Mouse (Mus musculus) stomach, postnatal 0 days (tissue): Measurements from ENCODE around the gene Grtp1. TPM values are rescaled to one million over a fixed set of nuclear protein-coding genes. Genes with fewer than 3 reads are reported as not detected.

Experiments used
- ATAC-seq: fragments of 200-750 bp; cut with Nextera tagmentation; 2 replicates; pipeline ENCODE4 v1.8.0; 2017; ENCODE audit not compliant: low FRiP score, low TSS enrichment
- DNase-seq: peaks from one replicate; pipeline ENCODE4 v3.0.0-alpha.2; 2016; ENCODE audit warnings: low spot score
- H3K27ac ChIP-seq: fragments of 300-500 bp; sonication (generic); replicated peaks from 2 replicates; pipeline ENCODE4 v1.5.1; 2014; ENCODE audit warnings: mild to moderate bottlenecking, control low read depth
- H3K27me3 ChIP-seq: fragments of 300-500 bp; sonication (generic); 2 replicates; pipeline ENCODE4 v1.6.1; 2014; ENCODE audit warnings: low read length; ENCODE audit not compliant: control insufficient read depth, insufficient read depth
- H3K36me3 ChIP-seq: fragments of 300-500 bp; sonication (generic); 2 replicates; pipeline ENCODE4 v1.6.1; 2014; ENCODE audit warnings: low read length, mixed read lengths; ENCODE audit not compliant: control insufficient read depth, insufficient read depth
- H3K4me1 ChIP-seq: fragments of 300-500 bp; sonication (generic); replicated peaks from 2 replicates; pipeline ENCODE4 v1.6.1; 2014; ENCODE audit warnings: antibody characterized with exemption; ENCODE audit not compliant: control insufficient read depth, insufficient read depth
- H3K4me2 ChIP-seq: fragments of 300-500 bp; sonication (generic); replicated peaks from 2 replicates; pipeline ENCODE4 v1.6.1; 2014; ENCODE audit warnings: low read depth, mild to moderate bottlenecking, control low read depth, moderate library complexity
- H3K4me3 ChIP-seq: fragments of 300-500 bp; sonication (generic); 2 replicates; pipeline ENCODE4 v1.5.1; 2014; ENCODE audit warnings: low read depth, low read length, control low read depth
- H3K9ac ChIP-seq: fragments of 300-500 bp; sonication (generic); 2 replicates; pipeline ENCODE4 v1.6.1; 2014; ENCODE audit warnings: mild to moderate bottlenecking, low read length, control low read depth, mixed read lengths
- H3K9me3 ChIP-seq: fragments of 300-500 bp; sonication (generic); 2 replicates; pipeline ENCODE4 v1.6.1; 2016; ENCODE audit warnings: low read length; ENCODE audit not compliant: control insufficient read depth
- CTCF ChIP-seq: IDR thresholded peaks from 2 replicates; pipeline ENCODE4 v1.5.1; 2016; ENCODE audit warnings: antibody characterized with exemption, low read depth, mild to moderate bottlenecking, moderate library complexity
- EP300 ChIP-seq: optimal IDR thresholded peaks from 2 replicates; pipeline ENCODE3; 2016; ENCODE audit warnings: antibody characterized with exemption
- WGBS: fragments of 180-500 bp; shearing (Covaris S2); extraction: QIAGEN DNeasy Blood & Tissue Kit; methylation state at CpG from one replicate; pipeline ENCODE4 v1.1.7; 2014; 5-methylcytosine and 5-hydroxymethylcytosine counted together
- polyA plus RNA-seq: library from polyadenylated mRNA; unstranded; fragments of >200 nt; fragmentation: Nextera tagmentation; extraction: Ambion mirVana; gene quantifications from 2 replicates; pipeline ENCODE4 v1.2.1, GENCODE M21; 2015

Grtp1 gene
- polyA plus RNA-seq, 1 experiment from 2014 or later = 31.8 TPM

- Histone ChIP-seq H3K4me2 (no peak overlapping the region), H3K9ac (no peak overlapping the region), H3K27me3 (no peaks in the 10 kb centered on the region), H3K9me3 (no peaks in the 10 kb centered on the region), H3K36me3 (no peaks in the 10 kb centered on the region), H3K27ac (no peak overlapping the region), H3K4me1 (no peaks in the 10 kb centered on the region; the same call in 1 of the 2 replicates), H3K4me3 (no peak overlapping the region)
- ATAC-seq (no peak), DNase-seq (peak; percentile 36)
- TF ChIP-seq EP300 = no peak
- peak; percentile 62 for TF ChIP-seq CTCF
- WGBS = 32% methylated on average over 6 of the region's 6 CpGs
Observed at GRCm38 (mm10) chr8:13208627-13209355, 8.4 kb upstream of the Grtp1 start.

- TF ChIP-seq EP300 (no peak), CTCF (no peak)
- Histone ChIP-seq H3K4me3 (no peak overlapping the region), H3K27me3 (no peaks in the 10 kb centered on the region), H3K9me3 (no peaks in the 10 kb centered on the region), H3K36me3 (no peaks in the 10 kb centered on the region), H3K4me1 (no peaks in the 10 kb centered on the region; the same call in 1 of the 2 replicates), H3K4me2 (no peak overlapping the region), H3K27ac (peak overlapping the region; percentile 84), H3K9ac (no peak overlapping the region)
- DNase-seq = peak; percentile 75
- 28% methylated on average over 5 of the region's 5 CpGs for WGBS
- peak; percentile 73 for ATAC-seq
Observed at GRCm38 (mm10) chr8:13206290-13206689, 5.9 kb upstream of the Grtp1 start.

GRCm38 (mm10) chr8:13205311-13205710 lies 4.9 kb upstream of the Grtp1 start:
- Histone ChIP-seq H3K9me3 (no peaks in the 10 kb centered on the region), H3K4me2 (no peak overlapping the region), H3K27ac (peak overlapping the region; percentile 84), H3K4me1 (no peaks in the 10 kb centered on the region; the same call in 1 of the 2 replicates), H3K36me3 (no peaks in the 10 kb centered on the region), H3K9ac (no peak overlapping the region), H3K27me3 (no peaks in the 10 kb centered on the region), H3K4me3 (no peak overlapping the region)
- TF ChIP-seq CTCF (no peak), EP300 (no peak)
- WGBS = 66% methylated on average over 5 of the region's 5 CpGs
- no peak for ATAC-seq
- DNase-seq = no peak

- no peak overlapping the region for H3K9ac ChIP-seq
- no peak overlapping the region for H3K4me3 ChIP-seq
- H3K27ac ChIP-seq = peak overlapping the region; percentile 84
- no peak for TF ChIP-seq EP300
- TF ChIP-seq CTCF = no peak
- no peaks in the 10 kb centered on the region; the same call in 1 of the 2 replicates for H3K4me1 ChIP-seq
- WGBS = 48% methylated on average over 12 of the region's 12 CpGs
- ATAC-seq (peak; percentile 75), DNase-seq (peak; percentile 73)
- no peaks in the 10 kb centered on the region for H3K27me3 ChIP-seq
- no peak overlapping the region for H3K4me2 ChIP-seq
- H3K9me3 ChIP-seq = no peaks in the 10 kb centered on the region
- no peaks in the 10 kb centered on the region for H3K36me3 ChIP-seq
Observed at GRCm38 (mm10) chr8:13204371-13205140, 4.1 kb upstream of the Grtp1 start.

GRCm38 (mm10) chr8:13203472-13203871 lies 3.1 kb upstream of the Grtp1 start:
- Histone ChIP-seq H3K9ac (no peak overlapping the region), H3K9me3 (no peaks in the 10 kb centered on the region), H3K36me3 (no peaks in the 10 kb centered on the region), H3K4me3 (no peak overlapping the region), H3K27me3 (no peaks in the 10 kb centered on the region), H3K27ac (0 out of 2 replicates have a peak overlapping the region, but pooled peaks have one; percentile 13), H3K4me1 (no peaks in the 10 kb centered on the region; the same call in 1 of the 2 replicates), H3K4me2 (no peak overlapping the region)
- TF ChIP-seq CTCF (peak; percentile 55), EP300 (no peak)
- ATAC-seq = no peak
- WGBS = 67% methylated on average over 1 of the region's 1 CpGs
- DNase-seq = no peak

GRCm38 (mm10) chr8:13202806-13203205 lies 2.4 kb upstream of the Grtp1 start:
- no peak overlapping the region for H3K9ac ChIP-seq
- TF ChIP-seq EP300 (no peak), CTCF (no peak)
- no peak overlapping the region for H3K4me2 ChIP-seq
- ATAC-seq = no peak
- no peaks in the 10 kb centered on the region for H3K9me3 ChIP-seq
- H3K4me3 ChIP-seq = no peak overlapping the region
- WGBS = 88% methylated on average over 3 of the region's 3 CpGs
- H3K27me3 ChIP-seq = no peaks in the 10 kb centered on the region
- no peaks in the 10 kb centered on the region for H3K36me3 ChIP-seq
- no peak for DNase-seq
- H3K4me1 ChIP-seq = no peaks in the 10 kb centered on the region; the same call in 1 of the 2 replicates
- peak overlapping the region; percentile 19; the same call in 1 of the 2 replicates for H3K27ac ChIP-seq
